Mouse (Mus musculus) liver, postnatal 0 days (tissue): ENCODE data around the gene Chrnd.

Experiments
- CTCF ChIP-seq: sonication (generic); IDR thresholded peaks from 2 replicates; pipeline ENCODE4 v1.5.1; 2016; ENCODE audit warnings: antibody characterized with exemption, low read depth
- EP300 ChIP-seq: IDR thresholded peaks from 2 replicates; pipeline ENCODE4 v1.6.1; 2016; ENCODE audit warnings: antibody characterized with exemption, low read depth, mild to moderate bottlenecking

DNA sequence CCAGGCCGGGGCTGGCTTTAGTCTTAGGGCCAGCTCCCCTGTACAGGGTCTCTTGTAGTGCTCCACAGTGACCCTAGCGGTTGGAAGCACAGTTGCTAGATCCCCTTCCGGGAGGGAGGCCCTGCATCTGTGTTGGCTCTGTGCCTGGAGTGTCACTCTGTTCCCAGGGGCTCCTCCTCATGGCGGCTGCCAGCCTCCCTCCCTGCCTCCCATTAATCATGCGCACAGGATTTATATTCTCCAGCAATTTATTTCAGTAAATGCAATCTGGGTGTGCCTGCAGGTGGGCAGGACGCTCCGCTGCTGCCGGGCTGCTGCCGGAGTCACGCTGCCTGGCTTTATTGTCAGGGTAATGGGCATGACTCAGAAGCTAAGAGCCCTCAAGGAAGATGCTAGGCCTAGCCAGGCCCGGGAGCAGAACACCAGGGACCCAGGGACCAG is 14.5 kb upstream of the Chrnd start:
- TF ChIP-seq CTCF (peak; percentile 43), EP300 (no peak)
